Mouse (Mus musculus) liver, adult (tissue): ENCODE results near the gene Rmnd5b.
A peak's percentile ranks its signal among the peaks of the same experiment; 100 is the strongest.

Experiments
- GATA4 ChIP-seq: IDR thresholded peaks from 2 replicates; pipeline ENCODE4 v1.6.1; 2014; ENCODE audit warnings: mild to moderate bottlenecking, low read length; ENCODE audit not compliant: insufficient replicate concordance

Rmnd5b gene

DNA sequence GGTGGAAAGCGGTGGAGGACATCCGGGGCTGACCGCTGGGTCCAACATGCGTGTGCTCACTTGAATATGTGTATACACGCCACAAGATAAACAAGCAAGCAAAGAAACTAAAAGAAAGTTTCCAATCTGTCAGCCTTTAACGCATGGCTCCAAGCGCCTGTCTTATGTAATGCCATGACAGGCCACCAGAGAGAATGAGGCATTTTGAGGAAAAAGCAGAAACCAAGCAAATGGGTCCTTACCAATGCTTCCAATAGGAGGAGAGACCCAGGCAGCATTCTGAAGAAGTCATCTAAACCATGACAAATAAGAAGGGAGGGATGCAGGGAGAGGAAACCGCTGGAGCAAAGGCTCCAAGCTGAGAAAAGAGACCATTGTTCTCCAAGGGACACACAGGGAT is 21.4 kb downstream of the Rmnd5b start:
- TF ChIP-seq GATA4, result no peak

DNA sequence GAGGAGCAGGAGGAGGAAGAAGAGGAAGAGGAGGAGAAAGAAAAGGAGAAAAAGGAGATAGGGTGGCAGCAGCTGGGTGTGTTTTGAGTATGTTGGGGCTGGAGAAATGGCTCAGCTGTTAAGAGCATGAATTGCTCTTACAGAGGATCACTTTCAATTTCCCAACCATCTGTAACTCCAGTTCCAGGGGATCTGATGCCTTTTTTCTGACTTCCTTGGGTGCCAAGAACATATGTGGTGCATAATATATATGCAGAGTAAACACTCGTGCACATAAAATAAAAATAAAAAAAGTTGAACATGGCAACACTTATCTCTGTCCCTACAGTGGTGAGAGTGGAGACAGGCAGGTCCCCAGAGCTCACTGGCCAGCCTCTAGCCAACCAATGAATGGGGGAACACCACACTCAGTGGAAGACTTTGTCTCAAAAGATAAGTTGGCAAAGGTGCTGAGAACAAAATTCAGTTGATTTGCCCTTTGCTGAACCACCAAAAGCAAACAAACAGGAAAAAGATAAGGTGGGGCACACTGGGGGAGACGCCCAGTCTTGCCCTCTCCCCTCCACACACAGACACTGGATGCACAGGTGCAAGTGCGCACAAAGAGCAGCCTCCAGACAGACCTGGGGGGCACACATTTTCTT is 26.3 kb downstream of the Rmnd5b start:
- TF ChIP-seq GATA4, result peak; percentile 28; the same call in 1 of the 2 replicates

DNA sequence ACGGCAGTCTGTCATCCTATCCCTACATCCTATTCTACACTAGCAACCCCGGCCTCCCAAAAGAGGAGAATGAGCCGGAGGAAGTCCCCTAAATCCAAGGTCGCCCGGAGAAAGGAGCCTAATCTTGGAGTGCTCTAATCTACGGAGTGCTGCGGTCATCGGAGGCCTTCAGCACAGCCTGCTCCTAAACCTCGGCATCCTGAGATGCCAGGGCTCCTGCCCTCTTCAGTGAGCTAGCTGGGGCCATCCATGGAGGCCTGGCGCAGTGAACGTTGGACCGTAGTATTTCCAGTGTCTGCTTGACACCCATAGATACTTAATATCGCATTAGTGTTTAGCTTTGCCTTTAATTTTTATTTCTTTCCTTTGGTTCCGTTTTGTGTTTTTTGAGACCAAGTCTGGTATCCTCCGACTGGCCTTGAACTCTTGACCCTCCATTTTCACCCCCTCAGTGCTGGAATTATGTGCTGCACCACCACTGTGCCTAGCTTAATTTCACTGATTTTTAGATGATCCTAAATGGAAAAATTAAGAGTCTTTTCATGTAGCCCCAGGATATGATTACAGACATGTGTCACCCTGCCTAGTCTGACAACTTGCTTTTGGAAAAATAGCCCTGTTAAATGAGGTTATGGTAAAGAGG is 28.5 kb downstream of the Rmnd5b start:
- TF ChIP-seq GATA4, result no peak

DNA sequence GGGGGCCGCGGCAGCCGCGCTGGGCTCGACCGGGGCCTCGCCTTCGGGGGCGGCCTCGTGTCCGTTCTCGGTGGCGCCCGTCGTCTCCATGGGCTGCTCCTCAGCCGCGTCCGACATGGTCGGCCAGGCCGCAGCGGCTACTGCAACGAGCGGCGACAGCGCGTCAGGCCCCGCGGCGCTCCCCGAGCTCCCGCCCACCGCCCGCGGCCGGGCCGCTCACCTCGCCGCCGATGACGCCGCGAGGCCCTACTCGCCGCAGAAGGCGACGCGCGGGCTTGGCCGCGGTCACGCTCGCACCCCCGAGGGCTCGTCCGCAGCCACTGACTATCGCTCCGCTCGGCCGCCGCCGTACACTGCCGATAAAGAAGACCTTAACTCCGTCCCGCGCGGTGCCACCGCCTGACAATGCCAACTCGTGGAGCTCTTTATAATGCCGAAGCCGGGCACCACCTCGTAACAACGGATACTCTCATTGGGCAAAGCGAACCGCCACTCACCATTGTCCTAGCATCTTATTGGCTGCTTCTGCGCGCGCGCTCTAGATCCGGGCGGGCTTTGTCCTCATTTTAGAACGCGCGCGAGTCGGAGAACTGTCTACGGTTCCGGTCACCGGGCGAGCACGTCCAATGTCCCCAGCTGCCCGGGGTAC is 29.1 kb downstream of the Rmnd5b start, which contains the start of gene Hnrnpab:
Gene Hnrnpab (minus strand): TSS at position 401 of the 649 bp plus-strand sequence.
- TF ChIP-seq GATA4, result no peak

DNA sequence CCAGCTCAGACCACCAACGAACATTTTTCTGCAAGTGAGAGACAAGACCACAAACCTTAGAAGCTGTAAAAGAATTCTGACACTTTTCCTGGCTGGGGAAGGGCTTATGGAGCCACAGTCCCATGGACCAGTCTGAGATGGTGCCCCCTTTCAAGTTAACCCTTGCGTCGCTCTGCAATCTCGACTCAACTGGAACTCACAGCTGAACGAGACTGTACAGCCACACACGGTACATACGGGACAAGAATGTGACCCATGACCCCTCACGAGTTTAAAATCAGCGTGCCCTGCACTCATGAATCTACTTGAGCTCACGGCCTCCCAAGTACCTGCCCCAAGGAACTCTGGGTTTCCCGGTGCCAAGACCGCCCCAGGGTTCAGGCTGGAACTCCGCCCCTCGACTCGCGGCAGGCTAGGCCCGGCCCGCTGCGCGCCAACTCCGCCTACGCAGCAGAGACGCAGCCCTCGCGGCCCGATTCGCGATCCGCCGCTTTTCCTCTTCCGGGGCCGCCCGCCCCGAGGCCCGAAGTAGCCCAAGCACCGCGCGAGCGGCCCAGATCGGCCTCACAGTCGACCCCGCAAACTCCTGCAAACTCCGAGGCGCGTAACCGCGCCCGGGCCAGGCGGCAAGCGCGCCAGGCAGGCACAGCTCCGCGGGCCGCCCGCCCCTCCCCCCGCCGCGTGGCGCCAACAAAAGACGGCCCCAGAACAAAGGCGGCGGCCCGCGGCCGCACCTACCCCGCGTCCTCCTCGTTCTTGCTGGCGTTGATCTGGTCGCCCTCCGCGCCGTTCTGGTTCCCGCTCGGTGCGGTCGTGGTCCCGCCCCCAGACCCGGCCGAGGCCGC is 29.9 kb downstream of the Rmnd5b start:
- peak; percentile 22; the same call in 1 of the 2 replicates for TF ChIP-seq GATA4

DNA sequence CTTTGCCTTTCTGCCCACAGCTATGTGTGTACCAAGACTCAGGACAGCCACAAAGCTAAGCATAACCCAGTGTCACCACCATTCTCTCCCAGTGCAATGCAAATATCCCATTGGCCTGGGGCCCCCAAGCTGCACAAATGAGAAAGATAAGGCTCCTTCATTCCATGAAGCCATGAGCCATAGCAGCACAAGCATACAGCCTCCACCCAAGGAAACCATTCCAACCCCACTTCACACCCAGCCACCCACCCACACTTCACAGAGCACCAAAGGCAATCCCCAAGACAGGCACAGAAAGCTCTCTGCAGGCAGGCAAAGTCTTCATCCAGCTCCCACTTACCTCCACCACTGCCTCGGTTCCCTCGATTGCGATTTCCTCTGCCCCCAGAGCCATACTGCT is 33.4 kb downstream of the Rmnd5b start:
- TF ChIP-seq GATA4, result no peak

DNA sequence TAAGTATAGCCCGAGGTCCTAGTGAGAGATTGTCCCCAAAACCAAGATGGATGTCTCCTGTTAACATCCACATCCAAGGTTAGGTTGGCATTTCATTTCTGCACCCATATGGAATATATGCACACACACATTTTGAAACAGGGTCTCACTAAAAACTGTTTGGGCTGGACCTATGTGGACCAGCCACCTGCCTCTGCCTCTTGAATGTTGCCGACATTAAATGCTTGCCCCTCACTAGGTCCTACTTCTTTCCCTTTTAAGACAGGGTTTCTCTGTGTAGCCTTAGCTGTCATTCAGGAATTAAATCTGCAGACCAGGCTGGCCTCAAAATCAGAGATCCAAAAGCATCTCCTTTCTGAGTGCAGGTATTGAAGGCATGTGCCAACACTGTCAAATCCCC is 38.1 kb downstream of the Rmnd5b start:
- TF ChIP-seq GATA4, result no peak

DNA sequence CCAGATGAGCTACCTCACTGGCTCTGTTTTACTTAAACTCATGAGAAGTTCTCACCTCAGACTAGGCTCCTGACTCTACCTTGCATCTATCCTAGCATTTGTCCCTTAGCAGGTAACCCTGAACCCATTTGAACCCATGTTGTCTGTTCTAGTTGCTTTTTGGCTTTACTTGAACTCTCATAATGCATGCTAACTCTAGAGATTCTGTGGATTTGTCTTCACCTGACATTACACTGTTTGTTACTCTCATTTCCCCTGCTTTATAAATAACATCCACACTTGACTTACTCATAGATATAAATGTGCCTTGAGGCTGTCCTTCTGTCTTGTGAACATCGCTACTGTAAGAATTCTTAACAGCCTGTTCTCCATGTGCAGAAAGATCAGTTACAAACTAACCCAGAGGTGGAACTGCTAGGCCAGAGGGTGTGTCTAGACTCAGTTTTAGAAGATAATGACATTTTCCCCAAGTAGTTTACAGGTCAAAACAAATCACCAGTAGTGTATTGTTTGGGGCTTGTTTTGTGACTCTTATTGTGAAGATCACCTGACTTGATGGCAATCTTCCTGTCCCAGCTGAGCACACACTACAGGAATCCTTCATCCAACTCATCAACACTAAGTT is 40.1 kb downstream of the Rmnd5b start:
- no peak for TF ChIP-seq GATA4

DNA sequence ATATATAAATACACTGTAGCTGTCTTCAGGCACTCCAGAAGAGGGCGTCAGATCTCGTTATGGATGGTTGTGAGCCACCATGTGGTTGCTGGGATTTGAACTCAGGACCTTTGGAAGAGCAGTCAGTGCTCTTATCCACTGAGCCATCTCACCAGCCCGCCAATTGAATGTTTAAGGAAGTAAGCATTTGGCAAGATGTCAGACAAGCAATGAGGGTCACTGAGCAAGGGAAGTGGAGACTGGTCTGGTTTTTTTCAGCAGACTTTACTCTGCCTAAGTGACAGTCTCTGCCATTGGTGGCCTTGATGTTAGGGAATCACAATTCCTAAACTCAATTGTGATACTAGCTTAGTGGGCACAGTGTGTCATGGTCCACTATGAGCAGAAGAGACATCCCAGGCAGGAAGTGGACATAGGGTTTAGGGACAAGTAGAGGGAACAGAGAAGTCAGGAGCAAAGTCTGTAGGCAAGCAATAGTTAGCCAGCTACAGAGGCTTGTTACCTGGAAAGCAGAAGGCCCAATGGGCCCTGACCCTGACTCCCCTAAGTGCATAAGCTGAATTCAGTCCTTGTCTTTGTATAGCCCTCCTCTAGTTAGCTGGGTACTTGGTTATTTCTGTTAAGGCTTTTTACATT is 40.9 kb downstream of the Rmnd5b start:
- no peak for TF ChIP-seq GATA4

DNA sequence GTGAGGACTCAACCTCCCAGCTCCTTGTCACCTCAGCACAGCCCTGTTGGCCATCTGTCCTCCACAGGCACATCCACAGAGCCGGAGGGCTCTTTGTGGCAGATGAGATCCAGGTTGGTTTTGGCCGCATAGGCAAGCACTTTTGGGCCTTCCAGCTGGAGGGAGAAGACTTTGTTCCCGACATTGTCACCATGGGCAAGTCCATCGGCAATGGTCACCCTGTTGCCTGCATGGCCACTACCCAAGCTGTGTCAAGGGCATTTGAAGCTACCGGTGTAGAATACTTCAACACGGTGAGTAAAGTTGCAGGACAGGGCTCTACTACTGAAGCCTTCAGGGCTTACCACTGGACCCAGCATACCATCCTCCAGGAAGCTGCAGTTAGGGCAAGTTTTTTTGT is 41.8 kb downstream of the Rmnd5b start:
- TF ChIP-seq GATA4, result no peak

DNA sequence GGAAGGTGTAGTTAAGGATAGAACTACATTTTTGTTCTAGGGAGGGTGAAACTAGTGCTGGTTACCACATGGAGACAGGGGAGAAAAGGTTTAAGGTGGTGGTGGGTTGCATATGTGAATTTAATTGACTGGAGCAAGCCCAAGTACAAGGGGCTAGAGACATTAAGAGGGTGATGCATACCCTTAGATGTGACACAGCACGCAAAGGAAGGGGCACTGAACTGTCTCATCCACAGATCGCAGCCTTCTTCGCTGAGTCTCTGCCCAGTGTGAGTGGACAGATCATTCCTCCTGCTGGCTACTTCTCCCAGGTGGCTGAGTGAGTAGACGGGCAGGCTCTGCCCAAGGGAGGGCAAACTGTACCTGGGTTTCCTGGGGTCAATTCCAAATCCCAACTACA is 42.3 kb downstream of the Rmnd5b start:
- TF ChIP-seq GATA4, result no peak

DNA sequence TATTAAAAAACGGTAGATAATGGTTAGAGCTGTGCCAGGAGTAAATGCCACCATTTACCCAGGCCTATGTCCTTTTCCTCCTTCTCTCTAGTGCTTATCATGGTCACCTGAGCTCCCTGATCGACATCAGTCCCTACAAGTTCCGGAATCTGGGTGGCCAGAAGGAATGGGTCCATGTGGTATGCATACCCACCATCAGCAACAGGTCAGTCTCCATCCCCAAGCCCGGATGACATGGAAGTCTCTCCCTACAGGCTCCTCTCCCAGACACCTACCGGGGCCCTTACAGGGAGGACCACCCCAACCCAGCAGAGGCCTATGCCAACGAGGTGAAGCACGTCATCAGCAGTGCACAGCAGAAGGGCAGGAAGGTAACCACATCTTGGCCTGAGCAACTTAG is 43.8 kb downstream of the Rmnd5b start:
- no peak for TF ChIP-seq GATA4

DNA sequence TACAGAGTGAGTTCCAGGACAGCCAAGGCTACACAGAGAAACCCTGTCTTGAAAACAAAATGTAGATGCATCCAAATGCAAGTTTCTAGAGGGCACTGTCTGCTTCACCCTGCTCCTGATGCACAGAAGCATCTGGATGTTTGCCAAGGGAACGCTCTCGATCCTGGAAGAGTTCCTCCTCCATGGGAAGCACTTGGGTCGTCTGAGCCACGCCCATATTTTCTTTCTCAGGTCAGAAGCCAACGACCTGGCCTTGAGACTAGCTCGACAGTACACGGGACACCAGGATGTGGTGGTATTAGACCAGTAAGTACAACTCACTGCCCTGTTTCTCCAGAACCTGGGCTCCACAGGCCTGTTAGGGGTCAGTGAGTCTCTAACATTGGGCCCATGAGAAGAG is 44.5 kb downstream of the Rmnd5b start:
- TF ChIP-seq GATA4, result no peak

DNA sequence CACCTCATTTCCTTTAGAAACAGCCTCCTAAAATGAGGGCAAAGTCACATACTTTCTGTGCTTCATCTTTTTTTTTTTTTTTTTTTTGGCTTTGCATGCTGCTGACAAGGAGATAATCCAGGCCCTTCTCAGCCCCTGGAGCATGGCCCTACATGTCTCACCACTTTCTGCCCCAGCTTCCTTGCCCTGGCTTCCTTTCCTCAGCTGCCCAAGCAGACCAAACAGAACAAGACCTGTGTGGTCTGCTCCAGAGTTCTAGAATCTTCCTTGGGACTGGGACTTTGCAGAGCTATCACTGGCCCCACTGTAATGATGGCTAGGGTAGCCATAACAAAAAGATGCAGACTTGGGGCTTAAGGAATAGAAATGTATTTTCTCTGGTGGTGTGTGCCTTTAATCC is 45.7 kb downstream of the Rmnd5b start:
- TF ChIP-seq GATA4, result no peak

DNA sequence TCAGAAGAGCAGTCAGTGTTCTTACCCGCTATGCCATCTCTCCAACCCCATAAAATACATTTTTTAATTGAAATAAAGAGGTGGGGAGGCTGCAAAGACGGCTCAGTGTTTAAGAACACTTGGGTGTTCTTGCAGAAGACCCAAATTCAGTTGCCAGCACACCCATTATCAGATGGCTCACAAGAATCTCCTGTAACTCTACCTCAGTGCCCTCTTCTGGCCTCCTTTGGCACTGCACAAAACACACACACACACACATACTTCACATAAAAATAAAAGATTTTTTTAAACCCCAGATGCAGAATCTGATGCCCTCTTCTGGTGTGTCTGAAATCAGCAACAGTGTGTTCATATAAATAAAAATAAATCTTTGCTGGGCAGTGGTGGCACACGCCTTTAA is 46.9 kb downstream of the Rmnd5b start:
- TF ChIP-seq GATA4, result no peak
